Mouse (Mus musculus) E14TG2a.4 (cell line): Measurements from ENCODE around the gene Gli3.

ENCODE experiments used
- H3K27me3 ChIP-seq: 2 replicates; pipeline ENCODE4 v1.6.1; 2014; ENCODE audit warnings: low read length, control low read depth; ENCODE audit not compliant: insufficient read depth
- H3K36me3 ChIP-seq: 2 replicates; pipeline ENCODE4 v1.6.1; 2014; ENCODE audit warnings: low read length, control low read depth; ENCODE audit not compliant: insufficient read depth
- H3K4me1 ChIP-seq: replicated peaks from 2 replicates; pipeline ENCODE4 v1.6.1; 2014; ENCODE audit warnings: low read depth, low read length, control low read depth
- H3K4me3 ChIP-seq: replicated peaks from 2 replicates; pipeline ENCODE4 v1.5.1; 2014; ENCODE audit warnings: mild to moderate bottlenecking, low read length
- H3K9me3 ChIP-seq: 2 replicates; pipeline ENCODE4 v1.6.1; 2014; ENCODE audit warnings: low read length, control low read depth
- CTCF ChIP-seq: conservative IDR thresholded peaks from 2 replicates; pipeline ENCODE4 v1.5.1; 2014; ENCODE audit warnings: low read length
- NANOG ChIP-seq: IDR thresholded peaks from 2 replicates; pipeline ENCODE4 v1.6.1; 2014; ENCODE audit warnings: borderline replicate concordance, low read length, mixed read lengths
- POU5F1 ChIP-seq: IDR thresholded peaks from 2 replicates; pipeline ENCODE4 v1.6.1; 2014; ENCODE audit warnings: low read length, borderline replicate concordance

The Gli3 gene

GRCm38 (mm10) chr13:15462830-15463491 is at the start of gene Gli3:
Gli3 (plus strand) TSS chr13:15463235.
- TF ChIP-seq POU5F1 (no peak), CTCF (no peak), NANOG (no peak)
- peak within 1 kb of the TSS; percentile 91 for H3K4me3 ChIP-seq

GRCm38 (mm10) chr13:15421182-15421750 is 41.8 kb upstream of the Gli3 start:
- Histone ChIP-seq H3K4me1 (no peaks in the 10 kb centered on the region), H3K36me3 (no peaks in the 10 kb centered on the region), H3K27me3 (no peaks in the 10 kb centered on the region), H3K9me3 (no peaks in the 10 kb centered on the region), H3K4me3 (no peak overlapping the region)
- no peak for TF ChIP-seq POU5F1
- no peak for TF ChIP-seq NANOG
- no peak for TF ChIP-seq CTCF

More at GRCm38 (mm10) chr13:15462830-15463491, at the start of gene Gli3:
- H3K4me1 ChIP-seq = peaks cover 17% of the 10 kb centered on the region
- peaks cover 34% of the 10 kb centered on the region for H3K27me3 ChIP-seq
- H3K36me3 ChIP-seq = no peaks in the 10 kb centered on the region
- H3K9me3 ChIP-seq = no peaks in the 10 kb centered on the region

GRCm38 (mm10) chr13:15442002-15442401 is 21.0 kb upstream of the Gli3 start:
- no peaks in the 10 kb centered on the region for H3K27me3 ChIP-seq
- H3K9me3 ChIP-seq = no peaks in the 10 kb centered on the region
- TF ChIP-seq CTCF (no peak), POU5F1 (no peak), NANOG (no peak)
- H3K36me3 ChIP-seq = no peaks in the 10 kb centered on the region
- H3K4me1 ChIP-seq = peaks cover 23% of the 10 kb centered on the region
- H3K4me3 ChIP-seq = no peak overlapping the region

- Histone ChIP-seq H3K36me3 (no peaks in the 10 kb centered on the region), H3K27me3 (no peaks in the 10 kb centered on the region), H3K4me3 (no peak overlapping the region), H3K4me1 (peaks cover 23% of the 10 kb centered on the region), H3K9me3 (no peaks in the 10 kb centered on the region)
- TF ChIP-seq CTCF (no peak), POU5F1 (no peak), NANOG (no peak)
Measured at GRCm38 (mm10) chr13:15444312-15444711, 18.7 kb upstream of the Gli3 start.

GRCm38 (mm10) chr13:15445591-15445990 is 17.4 kb upstream of the Gli3 start:
- TF ChIP-seq POU5F1 = no peak
- TF ChIP-seq NANOG = no peak
- TF ChIP-seq CTCF = no peak
- Histone ChIP-seq H3K9me3 (no peaks in the 10 kb centered on the region), H3K27me3 (no peaks in the 10 kb centered on the region), H3K4me1 (peaks cover 23% of the 10 kb centered on the region), H3K4me3 (no peak overlapping the region), H3K36me3 (no peaks in the 10 kb centered on the region)

- no peak overlapping the region for H3K4me3 ChIP-seq
- no peak for TF ChIP-seq NANOG
- peak; percentile 63; the same call in 1 of the 2 replicates for TF ChIP-seq POU5F1
- no peaks in the 10 kb centered on the region for H3K27me3 ChIP-seq
- peaks cover 23% of the 10 kb centered on the region for H3K4me1 ChIP-seq
- H3K9me3 ChIP-seq = no peaks in the 10 kb centered on the region
- no peaks in the 10 kb centered on the region for H3K36me3 ChIP-seq
Measured at GRCm38 (mm10) chr13:15446004-15446403, 17.0 kb upstream of the Gli3 start.

GRCm38 (mm10) chr13:15446782-15447564 is 16.1 kb upstream of the Gli3 start:
- TF ChIP-seq POU5F1 = no peak
- no peak for TF ChIP-seq CTCF
- no peak for TF ChIP-seq NANOG
- no peaks in the 10 kb centered on the region for H3K27me3 ChIP-seq
- H3K36me3 ChIP-seq = no peaks in the 10 kb centered on the region
- H3K4me1 ChIP-seq = peaks cover 23% of the 10 kb centered on the region
- no peaks in the 10 kb centered on the region for H3K9me3 ChIP-seq
- no peak overlapping the region for H3K4me3 ChIP-seq

GRCm38 (mm10) chr13:15450941-15451340 is 12.1 kb upstream of the Gli3 start:
- Histone ChIP-seq H3K4me1 (peaks cover 6% of the 10 kb centered on the region), H3K4me3 (no peak overlapping the region), H3K9me3 (no peaks in the 10 kb centered on the region), H3K36me3 (no peaks in the 10 kb centered on the region), H3K27me3 (no peaks in the 10 kb centered on the region)
- TF ChIP-seq CTCF (no peak), POU5F1 (no peak), NANOG (no peak)
